Mouse (Mus musculus): ENCODE measurements around the gene Rexo5. TPM values are rescaled to one million over a fixed set of nuclear protein-coding genes. Genes with fewer than 3 reads are reported as not detected.

Gene Rexo5
- polyA plus RNA-seq, 1 experiment from 2014 or later, result 25.0 TPM

GRCm38 (mm10) chr7:119860971-119861334 lies 67.1 kb downstream of the Rexo5 start:
- no peak overlapping the region for H3K9ac ChIP-seq (replicated peaks; ENCODE audit: low read depth, low read length)
- H3K4me1 ChIP-seq (ENCODE audit: control insufficient read depth, insufficient read depth, low read length), result peaks cover 6% of the 10 kb centered on the region; the same call in 1 of the 2 replicates
- no peak for ATAC-seq (ENCODE audit: insufficient number of reproducible peaks, insufficient read depth, low FRiP score, low read depth)
- no peak overlapping the region for H3K4me2 ChIP-seq (replicated peaks; ENCODE audit: low read depth, low read length)
- H3K36me3 ChIP-seq (ENCODE audit: control insufficient read depth, insufficient read depth, low read length), result peaks cover 15% of the 10 kb centered on the region; the same call in 1 of the 2 replicates
- peak overlapping the region; percentile 79; the same call in 1 of the 2 replicates for H3K27ac ChIP-seq (ENCODE audit: low read length)
- no peaks in the 10 kb centered on the region for H3K27me3 ChIP-seq (ENCODE audit: control insufficient read depth, insufficient read depth, low read length)
- H3K4me3 ChIP-seq (ENCODE audit: low read depth, low read length), result no peak overlapping the region
- H3K9me3 ChIP-seq (ENCODE audit: control insufficient read depth, low read depth, low read length), result no peaks in the 10 kb centered on the region

- Histone ChIP-seq H3K4me3 (ENCODE audit: low read depth, low read length) (no peak overlapping the region), H3K4me1 (ENCODE audit: control insufficient read depth, insufficient read depth, low read length) (peaks cover 6% of the 10 kb centered on the region; the same call in 1 of the 2 replicates), H3K4me2 (replicated peaks; ENCODE audit: low read depth, low read length) (no peak overlapping the region; the same call in 1 of the 2 replicates), H3K36me3 (ENCODE audit: control insufficient read depth, insufficient read depth, low read length) (peaks cover 15% of the 10 kb centered on the region; the same call in 1 of the 2 replicates), H3K9ac (replicated peaks; ENCODE audit: low read depth, low read length) (no peak overlapping the region; the same call in 1 of the 2 replicates), H3K27ac (ENCODE audit: low read length) (peak overlapping the region; percentile 79), H3K9me3 (ENCODE audit: control insufficient read depth, low read depth, low read length) (no peaks in the 10 kb centered on the region), H3K27me3 (ENCODE audit: control insufficient read depth, insufficient read depth, low read length) (no peaks in the 10 kb centered on the region)
- ATAC-seq (ENCODE audit: insufficient number of reproducible peaks, insufficient read depth, low FRiP score, low read depth), result peak; percentile 90
- WGBS, result 23% methylated on average over 6 of the region's 6 CpGs
Observed at GRCm38 (mm10) chr7:119861335-119862091, 67.7 kb downstream of the Rexo5 start.

- Histone ChIP-seq H3K27ac (ENCODE audit: low read length) (peak overlapping the region; percentile 79), H3K4me1 (ENCODE audit: control insufficient read depth, insufficient read depth, low read length) (peaks cover 6% of the 10 kb centered on the region; the same call in 1 of the 2 replicates), H3K4me3 (ENCODE audit: low read depth, low read length) (no peak overlapping the region), H3K9ac (replicated peaks; ENCODE audit: low read depth, low read length) (no peak overlapping the region), H3K4me2 (replicated peaks; ENCODE audit: low read depth, low read length) (no peak overlapping the region; the same call in 1 of the 2 replicates), H3K27me3 (ENCODE audit: control insufficient read depth, insufficient read depth, low read length) (no peaks in the 10 kb centered on the region), H3K36me3 (ENCODE audit: control insufficient read depth, insufficient read depth, low read length) (peaks cover 11% of the 10 kb centered on the region; the same call in 1 of the 2 replicates), H3K9me3 (ENCODE audit: control insufficient read depth, low read depth, low read length) (no peaks in the 10 kb centered on the region)
- ATAC-seq (ENCODE audit: insufficient number of reproducible peaks, insufficient read depth, low FRiP score, low read depth), result no peak
- WGBS, result 38% methylated on average over 1 of the region's 1 CpGs
Observed at GRCm38 (mm10) chr7:119862167-119862566, 68.4 kb downstream of the Rexo5 start.

- peaks cover 4% of the 10 kb centered on the region; the same call in 1 of the 2 replicates for H3K36me3 ChIP-seq (ENCODE audit: control insufficient read depth, insufficient read depth, low read length)
- WGBS, result 81% methylated on average over 5 of the region's 5 CpGs
- no peak overlapping the region for H3K27ac ChIP-seq (ENCODE audit: low read length)
- H3K27me3 ChIP-seq (ENCODE audit: control insufficient read depth, insufficient read depth, low read length), result no peaks in the 10 kb centered on the region
- ATAC-seq (ENCODE audit: insufficient number of reproducible peaks, insufficient read depth, low FRiP score, low read depth), result no peak
- no peaks in the 10 kb centered on the region for H3K9me3 ChIP-seq (ENCODE audit: control insufficient read depth, low read depth, low read length)
- H3K9ac ChIP-seq (replicated peaks; ENCODE audit: low read depth, low read length), result no peak overlapping the region
- H3K4me3 ChIP-seq (ENCODE audit: low read depth, low read length), result no peak overlapping the region
- peaks cover 6% of the 10 kb centered on the region; the same call in 1 of the 2 replicates for H3K4me1 ChIP-seq (ENCODE audit: control insufficient read depth, insufficient read depth, low read length)
- no peak overlapping the region for H3K4me2 ChIP-seq (replicated peaks; ENCODE audit: low read depth, low read length)
Observed at GRCm38 (mm10) chr7:119864500-119864899, 70.7 kb downstream of the Rexo5 start.

GRCm38 (mm10) chr7:119866136-119866535 lies 72.3 kb downstream of the Rexo5 start:
- H3K4me3 ChIP-seq (ENCODE audit: low read depth, low read length), result no peak overlapping the region
- peaks cover 3% of the 10 kb centered on the region; the same call in 1 of the 2 replicates for H3K36me3 ChIP-seq (ENCODE audit: control insufficient read depth, insufficient read depth, low read length)
- no peaks in the 10 kb centered on the region for H3K27me3 ChIP-seq (ENCODE audit: control insufficient read depth, insufficient read depth, low read length)
- WGBS, result 58% methylated on average over 1 of the region's 1 CpGs
- no peak overlapping the region for H3K9ac ChIP-seq (replicated peaks; ENCODE audit: low read depth, low read length)
- H3K4me2 ChIP-seq (replicated peaks; ENCODE audit: low read depth, low read length), result no peak overlapping the region
- ATAC-seq (ENCODE audit: insufficient number of reproducible peaks, insufficient read depth, low FRiP score, low read depth), result no peak
- H3K27ac ChIP-seq (ENCODE audit: low read length), result no peak overlapping the region
- H3K4me1 ChIP-seq (ENCODE audit: control insufficient read depth, insufficient read depth, low read length), result peaks cover 6% of the 10 kb centered on the region; the same call in 1 of the 2 replicates
- no peaks in the 10 kb centered on the region for H3K9me3 ChIP-seq (ENCODE audit: control insufficient read depth, low read depth, low read length)

GRCm38 (mm10) chr7:119872204-119872603 lies 78.4 kb downstream of the Rexo5 start:
- Histone ChIP-seq H3K27ac (ENCODE audit: low read length) (no peak overlapping the region), H3K36me3 (ENCODE audit: control insufficient read depth, insufficient read depth, low read length) (no peaks in the 10 kb centered on the region), H3K9ac (replicated peaks; ENCODE audit: low read depth, low read length) (no peak overlapping the region), H3K4me1 (ENCODE audit: control insufficient read depth, insufficient read depth, low read length) (no peaks in the 10 kb centered on the region), H3K27me3 (ENCODE audit: control insufficient read depth, insufficient read depth, low read length) (no peaks in the 10 kb centered on the region), H3K9me3 (ENCODE audit: control insufficient read depth, low read depth, low read length) (no peaks in the 10 kb centered on the region), H3K4me3 (ENCODE audit: low read depth, low read length) (no peak overlapping the region), H3K4me2 (replicated peaks; ENCODE audit: low read depth, low read length) (no peak overlapping the region)
- WGBS, result 92% methylated on average over 4 of the region's 4 CpGs
- ATAC-seq (ENCODE audit: insufficient number of reproducible peaks, insufficient read depth, low FRiP score, low read depth), result no peak

GRCm38 (mm10) chr7:119873050-119873449 lies 79.2 kb downstream of the Rexo5 start:
- H3K4me3 ChIP-seq (ENCODE audit: low read depth, low read length), result no peak overlapping the region
- H3K4me2 ChIP-seq (replicated peaks; ENCODE audit: low read depth, low read length), result no peak overlapping the region
- no peak for ATAC-seq (ENCODE audit: insufficient number of reproducible peaks, insufficient read depth, low FRiP score, low read depth)
- H3K9ac ChIP-seq (replicated peaks; ENCODE audit: low read depth, low read length), result no peak overlapping the region
- WGBS, result 61% methylated on average over 2 of the region's 2 CpGs
- H3K36me3 ChIP-seq (ENCODE audit: control insufficient read depth, insufficient read depth, low read length), result no peaks in the 10 kb centered on the region
- no peaks in the 10 kb centered on the region for H3K9me3 ChIP-seq (ENCODE audit: control insufficient read depth, low read depth, low read length)
- no peaks in the 10 kb centered on the region for H3K4me1 ChIP-seq (ENCODE audit: control insufficient read depth, insufficient read depth, low read length)
- no peak overlapping the region for H3K27ac ChIP-seq (ENCODE audit: low read length)
- no peaks in the 10 kb centered on the region for H3K27me3 ChIP-seq (ENCODE audit: control insufficient read depth, insufficient read depth, low read length)

GRCm38 (mm10) chr7:119875776-119876440 lies 82.1 kb downstream of the Rexo5 start:
- Histone ChIP-seq H3K36me3 (ENCODE audit: control insufficient read depth, insufficient read depth, low read length) (no peaks in the 10 kb centered on the region), H3K27me3 (ENCODE audit: control insufficient read depth, insufficient read depth, low read length) (no peaks in the 10 kb centered on the region), H3K9ac (replicated peaks; ENCODE audit: low read depth, low read length) (no peak overlapping the region), H3K4me3 (ENCODE audit: low read depth, low read length) (no peak overlapping the region), H3K4me1 (ENCODE audit: control insufficient read depth, insufficient read depth, low read length) (no peaks in the 10 kb centered on the region), H3K9me3 (ENCODE audit: control insufficient read depth, low read depth, low read length) (no peaks in the 10 kb centered on the region), H3K4me2 (replicated peaks; ENCODE audit: low read depth, low read length) (no peak overlapping the region), H3K27ac (ENCODE audit: low read length) (no peak overlapping the region)
- ATAC-seq (ENCODE audit: insufficient number of reproducible peaks, insufficient read depth, low FRiP score, low read depth), result no peak
- 30% methylated on average over 3 of the region's 3 CpGs for WGBS
